Mouse (Mus musculus) left cerebral cortex, adult 2 months (tissue): ENCODE data around the gene Slc7a11. TPM values are rescaled to one million over a fixed set of nuclear protein-coding genes. Genes with fewer than 3 reads are reported as not detected.

Experiments used
- DNase-seq, 2 experiments: peaks; one replicate each; pipeline ENCODE4 v3.0.0; 2021 to 2022; ENCODE audit warnings: low spot score in 2 of 2, mixed read lengths in 1 of 2; ENCODE audit errors: extremely low spot score in 1 of 2
- H3K27ac ChIP-seq: fragments of 200-600 bp; 2 replicates; pipeline ENCODE4 v1.8.1; 2022
- H3K4me3 ChIP-seq: fragments of 200-600 bp; 2 replicates; pipeline ENCODE4 v1.8.1; 2022
- CTCF ChIP-seq: fragments of 200-600 bp; IDR thresholded peaks from 2 replicates; pipeline ENCODE4 v1.8.1; 2022; ENCODE audit warnings: antibody characterized with exemption, mild to moderate bottlenecking, moderate library complexity
- intact Hi-C: fragments of 180-260 bp; cut with DNase I; formaldehyde crosslinking; loops from one replicate; pipeline ENCODE4 v1.15.1; 2025
- long read RNA-seq, 2 experiments: library from polyadenylated mRNA; stranded (forward); transcript quantifications; one replicate each; pipeline ENCODE4 v2.0.0; 2021; ENCODE audit warnings: borderline mapping rate in 2 of 2
- total RNA-seq, 2 experiments: library from RNA; stranded (reverse); gene quantifications; 2 replicates each; pipeline ENCODE4 v1.2.3; 2021

Slc7a11 gene
- total RNA-seq, result 10 to 100 TPM; 23.9 to 25.7 TPM
- long read RNA-seq, experiment 1, full-length matches to known transcripts, result 15 of 20 reads
- long read RNA-seq, experiment 1, partial matches to known transcripts, result 3 of 20 reads
- long read RNA-seq, experiment 1, other reads (novel, unspliced or antisense), result 2 of 20 reads
- long read RNA-seq, experiment 2, full-length matches to known transcripts, result 25 of 30 reads
- long read RNA-seq, experiment 2, partial matches to known transcripts, result 1 of 30 reads
- long read RNA-seq, experiment 2, other reads (novel, unspliced or antisense), result 4 of 30 reads

- Histone ChIP-seq H3K27ac (peak within 1 kb of the TSS; percentile 83), H3K4me3 (peak within 1 kb of the TSS; percentile 39)
- intact Hi-C loops, result loop anchor here (5.0 kb wide), 2 partner anchors 61 to 459 kb away; no protein-coding TSS in a partner anchor
- no peak for TF ChIP-seq CTCF
- peak in 1 of 2 experiments; percentile 22 for DNase-seq
These were observed at the start of gene Slc7a11 for GRCm38 (mm10) chr3:50443421-50443916. Gene Slc7a11, minus strand, starts transcription at chr3:50443614.

GRCm38 (mm10) chr3:50491678-50492077, 48.3 kb upstream of the Slc7a11 start:
- no peak for DNase-seq
- intact Hi-C loops, result no loop called here
- no peak for TF ChIP-seq CTCF
- Histone ChIP-seq H3K4me3 (no peak overlapping the region), H3K27ac (no peak overlapping the region)

GRCm38 (mm10) chr3:50484076-50484475, 40.7 kb upstream of the Slc7a11 start:
- intact Hi-C loops, result no loop called here
- H3K4me3 ChIP-seq, result no peak overlapping the region
- H3K27ac ChIP-seq, result no peak overlapping the region
- no peak for TF ChIP-seq CTCF
- DNase-seq, result no peak

- no peak for DNase-seq
- H3K4me3 ChIP-seq, result no peak overlapping the region
- TF ChIP-seq CTCF, result no peak
- peak overlapping the region; percentile 42; the same call in 1 of the 2 replicates for H3K27ac ChIP-seq
- intact Hi-C loops, result no loop called here
These were observed 18.8 kb upstream of the Slc7a11 start for GRCm38 (mm10) chr3:50462223-50462622.

GRCm38 (mm10) chr3:50457136-50457535, 13.7 kb upstream of the Slc7a11 start:
- Histone ChIP-seq H3K4me3 (no peak overlapping the region), H3K27ac (no peak overlapping the region)
- DNase-seq, result no peak
- TF ChIP-seq CTCF, result no peak
- intact Hi-C loops, result no loop called here

- intact Hi-C loops, result no loop called here
- TF ChIP-seq CTCF, result no peak
- DNase-seq, result no peak
- Histone ChIP-seq H3K27ac (no peak overlapping the region), H3K4me3 (no peak overlapping the region)
These were observed 13.2 kb upstream of the Slc7a11 start for GRCm38 (mm10) chr3:50456564-50456963.

- no peak overlapping the region for H3K4me3 ChIP-seq
- no peak for TF ChIP-seq CTCF
- no peak overlapping the region for H3K27ac ChIP-seq
- DNase-seq, result no peak
- intact Hi-C loops, result no loop called here
These were observed 12.6 kb upstream of the Slc7a11 start for GRCm38 (mm10) chr3:50456023-50456422.

GRCm38 (mm10) chr3:50445050-50445775, 1.8 kb upstream of the Slc7a11 start:
- Histone ChIP-seq H3K4me3 (no peak overlapping the region), H3K27ac (no peak overlapping the region)
- intact Hi-C loops, result no loop called here
- no peak for TF ChIP-seq CTCF
- no peak for DNase-seq

- Histone ChIP-seq H3K27ac (peak overlapping the region; percentile 83; the same call in 1 of the 2 replicates), H3K4me3 (peak overlapping the region; percentile 39)
- TF ChIP-seq CTCF, result no peak
- no peak for DNase-seq
- intact Hi-C loops, result loop anchor here (5.0 kb wide), 2 partner anchors 62 to 458 kb away; no protein-coding TSS in a partner anchor
These were observed 528 bp upstream of the Slc7a11 start for GRCm38 (mm10) chr3:50443942-50444341.

- peak overlapping the region; percentile 83 for H3K27ac ChIP-seq
- peak overlapping the region; percentile 39 for H3K4me3 ChIP-seq
- no peak for DNase-seq
- intact Hi-C loops, result loop anchor here (5.0 kb wide), 2 partner anchors 60 to 460 kb away; no protein-coding TSS in a partner anchor
- TF ChIP-seq CTCF, result no peak
These were observed 797 bp downstream of the Slc7a11 start for GRCm38 (mm10) chr3:50442341-50443292.

GRCm38 (mm10) chr3:50441330-50441729, 2.1 kb downstream of the Slc7a11 start:
- intact Hi-C loops, result loop anchor here (5.0 kb wide), 2 partner anchors 59 to 461 kb away; no protein-coding TSS in a partner anchor
- Histone ChIP-seq H3K4me3 (peak overlapping the region; percentile 30; the same call in 1 of the 2 replicates), H3K27ac (peak overlapping the region; percentile 66)
- no peak for DNase-seq
- no peak for TF ChIP-seq CTCF
